Mouse (Mus musculus) megakaryocyte progenitor cell, adult 5-6 weeks (primary cell): ENCODE measurements at regions not wholly inside any gene's neighbourhood (a gene's known extent, or its start where the extent isn't known, plus 50 kb on each side); places are given as distances from the start of the nearest gene placed in this dataset.

Experiments used
- ATAC-seq: replicated peaks from 2 replicates; pipeline ENCODE4 v1.8.0; 2016; ENCODE audit warnings: mild to moderate bottlenecking, moderate TSS enrichment, inconsistent platforms; ENCODE audit not compliant: poor library complexity

DNA sequence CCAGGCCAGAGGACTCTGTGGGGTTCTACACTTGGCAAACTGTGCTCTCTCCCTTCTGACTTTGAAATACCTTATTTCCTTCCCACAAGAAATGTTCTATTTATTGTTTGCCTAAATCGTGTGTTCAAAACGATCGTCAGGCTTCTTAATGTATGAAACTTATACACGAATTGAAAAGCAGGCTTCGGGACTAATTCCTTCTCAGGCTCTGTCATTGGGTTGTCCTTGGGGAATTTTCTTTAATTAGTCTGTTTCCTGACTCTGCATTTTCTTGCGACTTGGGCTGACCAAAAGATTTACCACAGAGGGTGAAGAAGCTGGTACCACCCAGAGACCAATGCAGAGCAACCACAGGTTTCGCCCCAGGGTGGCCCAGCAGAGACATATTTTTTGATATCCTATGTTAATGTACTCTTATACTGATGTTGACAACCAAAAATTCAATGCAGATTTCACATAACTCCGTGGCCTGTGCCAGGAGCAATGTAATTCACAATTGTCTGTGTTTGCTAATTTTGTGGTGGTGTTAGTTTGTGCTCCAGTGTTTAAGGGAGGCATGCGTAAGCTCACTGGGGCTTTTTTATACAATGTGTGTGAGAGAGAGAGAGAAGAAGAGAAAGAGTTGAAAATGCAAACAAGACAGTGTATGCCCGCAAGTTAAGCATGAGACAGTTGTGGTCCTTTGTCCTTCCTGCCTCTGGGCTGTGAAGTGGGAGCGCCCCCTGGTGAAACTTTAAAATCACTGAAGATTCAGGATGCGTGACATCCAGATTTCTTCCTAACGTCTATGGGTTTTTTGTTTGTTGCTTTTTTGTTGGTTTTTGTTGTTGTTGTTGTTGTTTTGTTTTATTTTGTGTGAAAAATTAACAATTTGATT, 452.7 kb downstream of the Sox2 start:
- peak; percentile 64 for ATAC-seq

- ATAC-seq, result no peak
These were observed 454.7 kb downstream of the Sox2 start for GRCm38 (mm10) chr3:35104884-35105283.

- ATAC-seq, result no peak
These were observed 455.9 kb downstream of the Sox2 start for GRCm38 (mm10) chr3:35106097-35106496.

DNA sequence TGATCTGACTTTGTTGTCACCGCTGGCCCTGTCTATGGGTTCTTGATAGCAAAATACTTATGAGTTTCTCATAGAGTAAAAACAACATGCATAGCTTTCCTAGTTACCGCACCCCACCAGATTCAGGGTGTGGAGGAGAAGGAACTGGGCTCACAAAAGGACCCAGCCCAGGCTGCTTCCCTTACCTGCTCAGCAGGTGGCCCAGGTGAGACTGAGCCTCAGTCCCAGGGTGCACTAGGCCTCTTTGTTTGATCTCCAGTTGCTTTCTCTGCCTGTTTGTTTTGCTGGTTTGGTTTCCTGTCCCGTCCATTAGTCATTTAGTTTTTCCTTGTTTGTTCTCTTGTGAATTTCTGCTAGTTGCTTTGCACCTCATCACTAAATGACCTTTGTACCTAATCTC, 483.3 kb downstream of the Sox2 start:
- ATAC-seq, result no peak

DNA sequence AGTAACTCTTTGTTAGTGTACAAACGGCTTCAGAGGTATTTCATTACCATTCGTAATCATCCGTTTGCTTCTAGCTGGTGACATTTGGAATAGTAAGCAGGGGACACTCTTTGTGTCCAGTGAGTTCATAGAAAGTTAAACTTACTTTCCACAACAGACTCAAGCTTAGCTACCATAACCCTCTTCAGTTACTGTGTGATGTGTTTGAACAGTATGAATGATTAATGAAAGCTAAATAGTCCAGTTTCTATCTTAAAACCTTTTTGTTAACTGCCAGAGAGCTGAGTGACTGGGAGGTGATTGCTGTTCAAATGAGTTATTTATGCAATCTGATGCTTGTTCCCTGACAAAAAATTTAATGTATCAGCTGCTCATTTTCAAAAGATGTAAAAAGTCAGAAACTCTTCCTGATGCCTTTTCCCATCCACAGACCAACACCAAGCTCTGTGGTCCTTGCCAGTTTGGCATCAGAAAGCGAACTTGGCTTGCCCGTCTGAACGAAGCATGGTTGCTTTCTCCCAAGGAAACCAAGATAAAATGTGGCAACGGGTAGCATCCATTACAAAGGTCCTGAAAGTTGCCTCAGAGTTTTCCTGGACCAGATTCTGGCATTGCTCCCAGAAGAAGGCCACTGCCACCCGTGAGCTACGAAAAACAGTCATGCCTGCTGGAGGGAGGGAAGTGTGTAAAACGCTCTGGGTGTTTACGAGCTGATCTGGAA, 491.5 kb downstream of the Sox2 start:
- ATAC-seq, result no peak

GRCm38 (mm10) chr3:35142683-35143082, 492.5 kb downstream of the Sox2 start:
- no peak for ATAC-seq

DNA sequence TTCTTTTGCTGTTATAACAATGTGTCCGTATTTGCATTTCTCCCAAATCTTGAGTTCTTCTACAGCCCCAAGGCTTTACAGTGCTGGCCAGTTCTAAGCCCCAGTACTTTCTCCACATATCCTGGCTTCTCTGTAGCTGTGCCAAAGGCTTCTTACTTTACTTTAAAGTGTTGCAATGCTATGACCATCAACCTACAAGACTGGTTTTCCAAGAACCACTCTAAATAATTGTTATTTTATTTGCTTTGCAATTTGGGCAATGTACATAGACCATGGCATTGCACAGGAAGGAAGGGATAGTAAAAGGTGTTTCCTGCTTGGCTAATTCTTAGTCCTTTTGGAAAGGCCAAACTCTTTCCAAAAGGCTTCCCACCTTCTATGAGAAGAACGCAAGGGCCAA, 495.4 kb downstream of the Sox2 start:
- no peak for ATAC-seq

- ATAC-seq, result no peak
These were observed 496.5 kb downstream of the Sox2 start for GRCm38 (mm10) chr3:35146681-35147080.

- ATAC-seq, result no peak
These were observed 499.1 kb downstream of the Sox2 start for GRCm38 (mm10) chr3:35149251-35149691.

DNA sequence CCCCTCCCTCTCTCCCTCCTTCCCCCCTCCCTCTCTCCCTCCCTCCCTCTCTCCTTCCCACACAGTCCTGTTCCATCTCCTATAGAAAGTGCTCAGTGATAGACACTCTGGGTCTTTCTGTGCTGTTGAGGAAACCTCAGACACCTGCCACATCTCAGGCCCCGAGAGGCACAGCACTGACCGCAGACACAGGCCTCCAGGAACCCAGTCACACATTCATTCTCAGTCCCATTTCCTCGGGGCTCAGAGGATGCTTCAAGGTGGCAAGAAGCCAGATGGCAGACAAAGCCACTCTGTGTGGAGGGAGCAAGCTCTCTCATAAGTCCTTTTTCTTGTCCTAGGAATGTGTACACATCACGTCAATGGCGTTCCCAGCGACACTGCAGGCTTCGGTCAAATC, 502.0 kb downstream of the Sox2 start:
- no peak for ATAC-seq

- ATAC-seq, result no peak
These were observed 504.1 kb downstream of the Sox2 start for GRCm38 (mm10) chr3:35154266-35154665.

GRCm38 (mm10) chr3:35168676-35169075, 518.5 kb downstream of the Sox2 start:
- no peak for ATAC-seq

DNA sequence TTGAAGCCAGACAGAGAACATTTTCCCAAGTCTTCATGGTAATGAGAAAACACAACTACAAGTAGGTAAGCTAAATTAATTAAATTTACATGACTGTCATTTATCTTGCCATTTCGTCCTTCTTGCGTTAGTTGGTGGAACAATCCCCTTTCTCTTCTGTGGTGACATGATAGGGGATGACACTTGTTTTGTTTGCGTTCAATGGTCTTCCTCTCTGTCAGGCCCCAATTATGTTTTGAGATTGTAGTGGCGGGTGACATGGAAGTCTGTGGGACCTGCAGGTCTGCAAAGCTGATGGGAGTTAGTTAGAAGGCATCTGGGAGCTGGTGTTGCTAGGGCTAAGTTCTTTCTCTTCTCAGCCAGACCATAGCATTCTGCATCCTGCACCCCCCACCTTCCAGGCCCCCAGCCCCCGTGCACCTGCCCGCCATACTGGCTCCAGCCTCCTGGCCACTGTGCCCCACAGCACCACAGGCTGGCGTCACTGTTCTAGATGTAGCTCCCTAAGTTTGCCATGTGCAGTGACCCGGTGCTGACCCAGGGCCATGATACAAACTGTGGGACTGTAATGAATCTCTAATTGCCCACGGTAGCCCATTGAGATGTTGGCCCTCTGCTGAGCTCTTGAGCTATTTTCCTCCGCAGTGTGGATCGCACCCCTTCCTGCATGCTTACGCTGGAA, 528.7 kb downstream of the Sox2 start:
- ATAC-seq, result no peak

DNA sequence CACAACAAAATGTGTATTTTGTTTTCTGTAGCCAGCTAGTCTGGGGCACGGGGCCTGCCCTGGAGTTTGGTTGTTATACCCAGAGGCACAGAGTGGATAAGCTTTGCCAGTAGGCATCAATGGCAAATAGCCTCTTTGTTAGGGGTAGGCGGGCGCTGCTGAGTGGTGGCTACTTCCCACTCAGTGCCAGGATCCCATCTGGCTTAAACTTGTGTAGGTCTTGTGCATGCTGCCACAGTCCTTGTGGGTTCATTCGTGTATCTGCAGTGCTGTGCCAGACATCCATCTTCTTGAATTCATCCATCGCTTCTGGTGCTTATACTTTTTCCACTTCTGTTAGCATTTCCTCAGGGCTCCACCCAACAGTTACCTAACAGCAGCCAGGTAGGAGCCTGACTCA, 545.4 kb upstream of the Atp11b start:
- no peak for ATAC-seq

DNA sequence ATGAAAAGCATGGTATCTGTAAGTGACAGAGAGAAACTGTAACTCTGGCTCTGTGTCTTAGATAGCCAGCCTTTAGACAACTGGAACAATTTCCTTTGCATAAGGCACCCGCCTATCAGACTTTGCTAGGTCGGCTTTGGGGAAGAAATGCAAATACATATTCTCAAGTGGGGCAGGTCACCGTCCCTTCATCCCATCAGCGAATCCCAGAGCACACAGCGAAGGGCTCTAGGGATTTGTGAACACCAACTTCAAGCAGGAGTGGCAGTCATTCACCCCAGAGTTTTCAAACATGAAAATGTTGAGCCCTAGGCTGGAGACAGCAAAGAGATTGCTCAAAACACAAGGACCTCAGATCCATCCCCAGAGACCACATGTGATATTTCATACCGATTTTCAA, 534.5 kb upstream of the Atp11b start:
- no peak for ATAC-seq

DNA sequence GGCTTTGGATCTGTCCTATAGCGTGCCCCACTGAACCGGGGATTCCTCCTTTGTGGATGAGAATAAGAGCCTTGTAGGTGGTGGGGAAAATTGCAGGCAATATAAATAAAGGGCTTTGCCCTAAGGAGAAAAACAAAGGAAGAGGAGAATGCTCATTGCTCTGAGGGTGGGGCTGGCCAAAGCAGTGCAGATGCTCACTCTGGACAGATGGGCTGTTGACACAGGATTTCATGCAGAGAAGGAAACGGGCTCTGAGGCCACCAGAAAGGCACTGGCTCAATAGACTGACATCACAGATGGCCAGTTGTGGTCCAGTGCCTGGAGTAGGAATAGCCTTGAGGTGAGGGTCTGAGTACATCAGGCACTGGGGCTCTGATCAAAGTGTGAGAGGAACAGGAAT, 532.7 kb upstream of the Atp11b start:
- ATAC-seq, result no peak

GRCm38 (mm10) chr3:35222251-35222650, 531.7 kb upstream of the Atp11b start:
- ATAC-seq, result no peak

- ATAC-seq, result no peak
These were observed 528.7 kb upstream of the Atp11b start for GRCm38 (mm10) chr3:35225051-35225701.

DNA sequence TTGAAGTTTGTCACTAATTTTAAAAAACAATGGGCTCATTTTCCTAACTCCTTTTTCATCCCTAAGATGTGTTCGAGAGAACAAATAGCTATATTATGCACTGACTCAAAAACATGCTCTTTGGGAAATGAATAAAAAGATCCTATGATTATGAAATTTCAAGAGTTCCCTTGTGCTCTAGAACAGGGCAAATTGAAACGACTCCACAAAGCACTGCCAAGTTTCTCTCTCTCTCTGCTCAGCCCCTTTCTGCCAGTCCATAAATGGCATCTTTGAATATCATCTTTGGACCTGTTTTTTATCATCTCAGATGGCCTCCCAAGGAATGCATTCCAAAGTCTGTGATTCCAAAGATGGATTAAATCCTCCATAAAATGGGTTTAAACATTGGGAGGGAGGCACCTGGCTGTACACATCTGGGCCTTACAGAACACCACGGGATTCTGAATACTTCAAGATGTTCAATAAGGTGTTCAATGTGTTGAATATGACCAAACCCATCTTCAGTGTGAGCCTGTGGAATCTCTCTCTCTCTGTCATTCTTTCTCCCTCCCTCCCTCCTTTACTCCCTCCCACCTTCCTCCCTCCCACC, 528.0 kb upstream of the Atp11b start:
- ATAC-seq, result no peak

DNA sequence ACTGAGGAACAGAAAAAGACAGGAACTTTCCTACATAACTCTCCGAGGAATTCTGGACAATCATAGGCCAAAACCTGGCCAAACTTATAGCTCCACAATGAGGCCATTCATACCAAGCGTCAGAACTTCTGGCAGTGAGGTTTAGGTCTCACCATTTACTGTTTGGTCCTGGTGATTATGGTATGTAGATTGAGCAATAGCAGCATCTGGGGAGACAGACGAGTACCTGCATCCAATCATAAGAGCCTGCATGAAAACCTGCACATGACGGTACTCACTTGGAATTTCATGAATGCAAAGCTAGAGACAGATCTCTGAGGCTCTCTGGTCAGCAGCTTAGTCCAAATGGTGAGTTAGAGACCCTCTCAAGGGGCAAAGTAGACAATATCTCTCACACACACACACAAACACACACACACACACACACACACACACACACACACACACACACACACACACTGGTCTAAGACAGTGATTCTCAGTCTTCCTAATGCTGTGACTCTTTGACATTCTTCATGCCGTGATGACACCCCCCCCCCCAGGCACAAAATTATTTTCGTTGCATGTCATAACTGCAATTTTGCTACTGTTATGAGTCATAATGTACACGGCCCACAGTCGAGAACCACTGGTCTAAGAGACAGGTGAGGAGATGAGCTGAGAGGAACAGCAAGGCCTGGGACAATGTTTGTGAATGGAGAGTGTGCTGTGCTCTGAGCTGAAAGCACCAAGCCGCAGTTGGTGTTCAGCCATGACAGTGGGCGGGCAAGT, 522.6 kb upstream of the Atp11b start:
- no peak for ATAC-seq
